Mouse (Mus musculus) lung, adult 2 months (tissue): ENCODE measurements at regions not wholly inside any gene's neighbourhood (a gene's known extent, or its start where the extent isn't known, plus 50 kb on each side); places are given as distances from the start of the nearest gene placed in this dataset.

Experiments used
- DNase-seq: peaks from one replicate; pipeline ENCODE4 v3.0.0; 2022
- H3K4me1 ChIP-seq: fragments of 200-500 bp; 2 replicates; pipeline ENCODE4 v1.6.1; 2011; ENCODE audit warnings: low read length; ENCODE audit not compliant: control insufficient read depth, insufficient read depth
- H3K4me3 ChIP-seq: fragments of 200-500 bp; replicated peaks from 2 replicates; pipeline ENCODE3; 2011; ENCODE audit warnings: low read depth, mild to moderate bottlenecking, control low read depth, low read length; ENCODE audit errors: extremely low read depth
- CTCF ChIP-seq: fragments of 200-500 bp; IDR thresholded peaks from 2 replicates; pipeline ENCODE4 v1.5.1; 2011; ENCODE audit warnings: mild to moderate bottlenecking, low read length, control low read depth; ENCODE audit not compliant: insufficient read depth
- POLR2A ChIP-seq: fragments of 200-500 bp; IDR thresholded peaks from 2 replicates; pipeline ENCODE4 v1.6.1; 2011; ENCODE audit warnings: low read depth, mild to moderate bottlenecking, control low read depth, low read length, borderline replicate concordance; ENCODE audit errors: extremely low read depth
- WGBS: fragments of 180-500 bp; shearing (Covaris S2); methylation state at CpG from one replicate; pipeline ENCODE4 v1.1.7; 2018; 5-methylcytosine and 5-hydroxymethylcytosine counted together

DNA sequence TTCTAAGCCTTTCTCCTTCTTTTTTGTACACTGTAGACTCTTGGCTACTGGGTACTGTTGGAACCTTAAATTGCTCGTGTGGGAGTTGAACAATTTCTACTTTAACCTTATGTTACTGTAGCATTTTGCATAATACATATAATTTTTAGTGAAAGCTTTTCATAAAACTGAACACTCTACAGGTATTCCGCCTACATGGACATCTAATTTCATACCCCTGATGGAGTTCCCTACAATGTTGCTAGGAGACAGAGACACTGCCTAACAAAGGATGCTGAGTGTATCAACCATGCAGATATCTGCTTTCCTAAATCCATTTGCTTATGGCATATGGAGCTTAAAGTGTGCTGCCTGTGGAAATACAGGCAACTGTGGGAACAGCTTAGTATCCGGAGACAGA, 129.2 kb upstream of the Emcn start:
- TF ChIP-seq CTCF (no peak), POLR2A (no peak)
- Histone ChIP-seq H3K4me1 (no peaks in the 10 kb centered on the region; the same call in 1 of the 2 replicates), H3K4me3 (no peak overlapping the region)
- 85% methylated on average over 3 of the region's 3 CpGs for WGBS
- no peak for DNase-seq

GRCm38 (mm10) chr3:137216036-137216435, 124.8 kb upstream of the Emcn start:
- Histone ChIP-seq H3K4me3 (no peak overlapping the region), H3K4me1 (no peaks in the 10 kb centered on the region; the same call in 1 of the 2 replicates)
- no peak for DNase-seq
- 69% methylated on average over 1 of the region's 1 CpGs for WGBS
- no peak for TF ChIP-seq CTCF
- no peak for TF ChIP-seq POLR2A

DNA sequence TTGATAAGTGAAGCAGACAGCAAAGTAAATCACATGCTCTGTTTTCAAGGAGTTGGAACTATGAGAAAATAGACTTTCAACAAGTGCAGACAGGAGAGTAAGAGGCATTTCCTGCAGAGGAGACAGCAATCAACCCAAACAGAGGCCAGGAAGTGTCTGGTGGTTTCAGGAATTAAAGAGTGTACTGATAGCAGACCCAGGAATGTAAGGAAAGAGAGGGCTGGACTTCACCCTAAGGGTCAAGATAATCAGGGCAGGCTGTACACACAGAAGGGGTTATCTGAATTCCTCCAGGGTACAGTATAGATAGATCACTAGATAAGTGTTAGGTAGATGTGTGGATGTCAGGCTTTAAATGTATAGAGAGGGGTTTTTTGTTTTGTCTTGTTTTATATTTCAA, 123.6 kb upstream of the Emcn start:
- Histone ChIP-seq H3K4me1 (no peaks in the 10 kb centered on the region; the same call in 1 of the 2 replicates), H3K4me3 (no peak overlapping the region)
- DNase-seq = no peak
- TF ChIP-seq POLR2A (no peak), CTCF (no peak)

DNA sequence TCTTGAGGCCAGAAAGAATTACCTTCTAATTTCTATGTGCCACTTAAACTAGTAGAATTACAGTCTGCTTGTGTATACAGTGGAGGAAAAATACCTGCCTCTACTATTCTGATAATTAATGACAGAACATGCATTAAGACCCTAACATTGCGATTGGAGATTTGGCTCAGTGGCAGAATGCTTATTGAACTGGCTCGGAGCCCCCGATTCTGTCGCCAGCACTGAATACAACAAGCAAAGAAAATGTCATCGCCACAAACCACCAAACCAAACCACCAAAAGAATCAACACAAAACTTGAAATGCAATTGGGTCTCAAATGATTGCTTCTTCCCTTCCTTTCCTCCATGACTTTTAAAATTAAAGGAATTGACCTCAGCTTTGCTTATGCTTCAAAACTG, 122.9 kb upstream of the Emcn start:
- DNase-seq = no peak
- TF ChIP-seq POLR2A (no peak), CTCF (no peak)
- H3K4me3 ChIP-seq = no peak overlapping the region
- H3K4me1 ChIP-seq = no peaks in the 10 kb centered on the region; the same call in 1 of the 2 replicates
- 94% methylated on average over 5 of the region's 5 CpGs for whole genome bisulfite sequencing

- 78% methylated on average over 1 of the region's 1 CpGs for WGBS
- no peak overlapping the region for H3K4me3 ChIP-seq
- DNase-seq = no peak
- no peaks in the 10 kb centered on the region; the same call in none of the 2 replicates for H3K4me1 ChIP-seq
- TF ChIP-seq CTCF (no peak), POLR2A (no peak)
These were observed 114.7 kb upstream of the Emcn start for GRCm38 (mm10) chr3:137226151-137226550.

DNA sequence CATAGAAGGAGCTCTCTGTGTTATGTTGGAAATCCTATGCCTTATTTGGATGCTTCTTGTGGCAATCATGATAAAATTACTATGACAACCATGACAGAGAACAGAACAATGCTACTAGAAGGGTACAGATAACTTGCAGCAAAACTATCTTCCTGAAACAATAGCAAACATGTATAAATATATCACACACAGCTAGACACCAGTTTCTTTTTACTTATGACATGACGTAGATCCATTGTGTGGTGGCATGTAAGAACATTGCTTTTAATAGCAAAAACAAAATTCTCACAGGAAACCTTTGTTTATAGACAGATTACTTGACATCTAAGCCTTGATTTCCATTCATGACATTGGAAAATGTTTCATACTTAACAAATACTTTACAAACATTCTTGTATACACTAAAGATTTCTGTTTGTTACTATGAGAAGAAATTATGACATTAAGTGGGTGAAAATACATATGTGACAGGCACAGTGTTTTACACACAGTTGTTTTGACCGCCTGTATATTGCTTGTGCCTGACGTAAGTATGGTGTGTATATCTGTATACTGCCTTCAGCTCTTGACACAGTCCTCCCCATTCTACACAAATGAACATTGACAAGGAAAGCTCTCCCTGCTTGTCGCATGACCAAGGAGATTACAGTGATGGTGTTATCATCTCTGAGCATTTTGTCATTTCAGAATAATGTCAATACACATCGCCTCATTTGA, 113.6 kb upstream of the Emcn start:
- 51% methylated on average over 5 of the region's 5 CpGs for WGBS
- no peak for DNase-seq
- no peak for TF ChIP-seq POLR2A
- TF ChIP-seq CTCF = no peak
- Histone ChIP-seq H3K4me1 (no peaks in the 10 kb centered on the region; the same call in none of the 2 replicates), H3K4me3 (no peak overlapping the region)

DNA sequence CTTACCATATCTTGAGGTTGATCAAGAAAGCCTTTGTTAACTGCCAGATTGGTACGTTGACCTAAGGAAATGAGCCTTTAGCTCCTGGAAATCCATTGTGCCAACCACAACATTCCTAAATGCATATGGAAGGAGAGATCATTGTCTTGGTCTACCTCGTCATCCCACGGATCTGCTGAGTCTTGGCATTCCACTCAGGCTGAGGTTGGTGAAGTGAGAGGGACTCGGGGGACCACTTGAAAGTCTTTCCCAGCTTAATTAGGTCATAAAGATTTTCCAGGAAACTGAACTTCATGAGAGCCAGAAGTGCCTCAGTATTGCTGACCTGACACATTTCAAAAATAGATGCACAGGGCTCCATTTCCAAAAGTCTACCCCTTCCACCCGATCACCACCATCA, 112.5 kb upstream of the Emcn start:
- TF ChIP-seq CTCF (no peak), POLR2A (no peak)
- DNase-seq = no peak
- WGBS = 55% methylated on average over 5 of the region's 5 CpGs
- H3K4me3 ChIP-seq = no peak overlapping the region
- no peaks in the 10 kb centered on the region; the same call in none of the 2 replicates for H3K4me1 ChIP-seq

GRCm38 (mm10) chr3:137242877-137243276, 98.0 kb upstream of the Emcn start:
- 20% methylated on average over 1 of the region's 1 CpGs for WGBS
- Histone ChIP-seq H3K4me3 (no peak overlapping the region), H3K4me1 (peaks cover 3% of the 10 kb centered on the region)
- TF ChIP-seq POLR2A (no peak), CTCF (no peak)
- no peak for DNase-seq

DNA sequence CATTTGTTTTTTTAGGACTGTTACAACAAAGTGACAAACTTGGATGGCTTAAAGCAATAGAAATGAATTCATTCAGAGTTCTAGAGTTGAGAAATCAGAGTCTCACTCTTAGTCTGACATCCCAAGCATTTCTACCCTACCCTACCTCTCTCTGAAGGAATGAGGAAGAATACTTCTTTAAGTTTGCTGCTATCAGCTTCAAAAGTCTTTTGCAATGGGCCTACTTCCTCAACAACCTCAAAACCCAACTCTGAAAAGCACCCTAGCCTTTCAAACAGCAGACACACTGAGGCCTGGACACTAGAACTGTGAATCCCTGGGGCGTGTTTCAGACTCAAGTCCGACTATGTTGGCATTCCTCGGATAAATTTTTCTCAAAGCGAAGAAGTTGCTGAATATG, 77.0 kb upstream of the Emcn start:
- Histone ChIP-seq H3K4me1 (no peaks in the 10 kb centered on the region), H3K4me3 (no peak overlapping the region)
- no peak for TF ChIP-seq POLR2A
- WGBS = 92% methylated on average over 4 of the region's 4 CpGs
- DNase-seq = no peak

- no peak for TF ChIP-seq CTCF
- no peak for TF ChIP-seq POLR2A
- no peak for DNase-seq
- WGBS = 74% methylated on average over 1 of the region's 1 CpGs
These were observed 73.1 kb upstream of the Emcn start for GRCm38 (mm10) chr3:137267752-137268151.

More at GRCm38 (mm10) chr3:137267752-137268151, 73.1 kb upstream of the Emcn start:
- H3K4me3 ChIP-seq = no peak overlapping the region
- no peaks in the 10 kb centered on the region for H3K4me1 ChIP-seq
